Mouse (Mus musculus) heart, embryonic 11.5 days (tissue): ENCODE results near the gene Eipr1. TPM values are rescaled to one million over a fixed set of nuclear protein-coding genes. Genes with fewer than 3 reads are reported as not detected.

ENCODE experiments used
- ATAC-seq: fragments of 200-750 bp; cut with Nextera tagmentation; replicated peaks from 2 replicates; pipeline ENCODE4 v1.8.0; 2017; ENCODE audit warnings: moderate library complexity; ENCODE audit not compliant: insufficient number of reproducible peaks, low FRiP score, low TSS enrichment
- H3K27ac ChIP-seq: fragments of 300-500 bp; sonication (generic); 2 replicates; pipeline ENCODE4 v1.5.1; 2014; ENCODE audit warnings: mild to moderate bottlenecking, low read depth, low read length
- H3K27me3 ChIP-seq: fragments of 300-500 bp; sonication (generic); 2 replicates; pipeline ENCODE4 v1.6.1; 2014; ENCODE audit warnings: mild to moderate bottlenecking, low read length, mixed read lengths; ENCODE audit not compliant: control insufficient read depth, insufficient read depth
- H3K36me3 ChIP-seq: fragments of 300-500 bp; sonication (generic); 2 replicates; pipeline ENCODE4 v1.6.1; 2014; ENCODE audit warnings: mild to moderate bottlenecking, low read length, moderate library complexity, mixed read lengths; ENCODE audit not compliant: control insufficient read depth, insufficient read depth
- H3K4me1 ChIP-seq: fragments of 300-500 bp; sonication (generic); 2 replicates; pipeline ENCODE4 v1.6.1; 2014; ENCODE audit warnings: low read length; ENCODE audit not compliant: control insufficient read depth, insufficient read depth
- H3K4me2 ChIP-seq: fragments of 300-500 bp; sonication (generic); 2 replicates; pipeline ENCODE4 v1.6.1; 2014; ENCODE audit warnings: mild to moderate bottlenecking, moderate library complexity
- H3K4me3 ChIP-seq: fragments of 300-500 bp; sonication (generic); 2 replicates; pipeline ENCODE4 v1.5.1; 2014; ENCODE audit warnings: low read depth, low read length
- H3K9ac ChIP-seq: fragments of 300-500 bp; sonication (generic); 2 replicates; pipeline ENCODE4 v1.6.1; 2014; ENCODE audit warnings: mild to moderate bottlenecking, low read depth, low read length, moderate library complexity
- H3K9me3 ChIP-seq: fragments of 300-500 bp; sonication (generic); replicated peaks from 2 replicates; pipeline ENCODE4 v1.6.1; 2016; ENCODE audit warnings: low read length; ENCODE audit not compliant: control insufficient read depth
- WGBS: fragments of 180-500 bp; shearing (Covaris S2); extraction: QIAGEN DNeasy Blood & Tissue Kit; methylation state at CpG from one replicate; pipeline ENCODE4 v1.1.7; 2014; ENCODE audit not compliant: insufficient replicate concordance; 5-methylcytosine and 5-hydroxymethylcytosine counted together
- polyA plus RNA-seq: library from polyadenylated mRNA; unstranded; fragments of >200 nt; fragmentation: Nextera tagmentation; extraction: Ambion mirVana; gene quantifications from 2 replicates; pipeline ENCODE4 v1.2.1, GENCODE M21; 2014

Eipr1 gene
- polyA plus RNA-seq, 1 experiment from 2014 or later = 26.0 TPM

- H3K4me2 ChIP-seq = peak overlapping the region; percentile 22
- no peak for ATAC-seq
- 14% methylated on average over 5 of the region's 5 CpGs for WGBS
Measured at GRCm38 (mm10) chr12:28817427-28817752, 65.8 kb downstream of the Eipr1 start.

GRCm38 (mm10) chr12:28817891-28818290 is 66.3 kb downstream of the Eipr1 start:
- Histone ChIP-seq H3K4me1 (peaks cover 19% of the 10 kb centered on the region), H3K27ac (no peak overlapping the region), H3K4me2 (no peak overlapping the region), H3K36me3 (no peaks in the 10 kb centered on the region), H3K9me3 (no peaks in the 10 kb centered on the region), H3K4me3 (no peak overlapping the region), H3K9ac (no peak overlapping the region), H3K27me3 (no peaks in the 10 kb centered on the region)
- WGBS = 29% methylated on average over 3 of the region's 3 CpGs
- ATAC-seq = no peak

More at GRCm38 (mm10) chr12:28817427-28817752, 65.8 kb downstream of the Eipr1 start:
- Histone ChIP-seq H3K9me3 (no peaks in the 10 kb centered on the region), H3K27ac (no peak overlapping the region), H3K27me3 (no peaks in the 10 kb centered on the region), H3K4me3 (no peak overlapping the region), H3K9ac (no peak overlapping the region), H3K36me3 (no peaks in the 10 kb centered on the region), H3K4me1 (peaks cover 19% of the 10 kb centered on the region)

- WGBS = 88% methylated on average over 7 of the region's 7 CpGs
Measured at GRCm38 (mm10) chr12:28823518-28823917, 71.9 kb downstream of the Eipr1 start.

GRCm38 (mm10) chr12:28829502-28829901 is 77.9 kb downstream of the Eipr1 start:
- WGBS = 72% methylated on average over 3 of the region's 3 CpGs
- H3K27ac ChIP-seq = no peak overlapping the region
- no peak overlapping the region for H3K4me2 ChIP-seq
- H3K27me3 ChIP-seq = no peaks in the 10 kb centered on the region
- no peaks in the 10 kb centered on the region for H3K4me1 ChIP-seq
- H3K9me3 ChIP-seq = no peaks in the 10 kb centered on the region
- H3K36me3 ChIP-seq = no peaks in the 10 kb centered on the region
- no peak for ATAC-seq
- H3K9ac ChIP-seq = no peak overlapping the region
- H3K4me3 ChIP-seq = no peak overlapping the region

More at GRCm38 (mm10) chr12:28823518-28823917, 71.9 kb downstream of the Eipr1 start:
- Histone ChIP-seq H3K4me1 (no peaks in the 10 kb centered on the region), H3K27ac (no peak overlapping the region), H3K9ac (no peak overlapping the region), H3K9me3 (no peaks in the 10 kb centered on the region), H3K4me3 (no peak overlapping the region), H3K27me3 (no peaks in the 10 kb centered on the region), H3K36me3 (no peaks in the 10 kb centered on the region), H3K4me2 (no peak overlapping the region)
- ATAC-seq = no peak

GRCm38 (mm10) chr12:28830471-28830870 is 78.9 kb downstream of the Eipr1 start:
- no peak overlapping the region for H3K27ac ChIP-seq
- H3K27me3 ChIP-seq = no peaks in the 10 kb centered on the region
- no peak overlapping the region for H3K4me2 ChIP-seq
- H3K4me3 ChIP-seq = no peak overlapping the region
- H3K9me3 ChIP-seq = no peaks in the 10 kb centered on the region
- ATAC-seq = no peak
- no peaks in the 10 kb centered on the region for H3K36me3 ChIP-seq
- H3K4me1 ChIP-seq = no peaks in the 10 kb centered on the region
- WGBS = 78% methylated on average over 3 of the region's 3 CpGs
- no peak overlapping the region for H3K9ac ChIP-seq

- Histone ChIP-seq H3K4me1 (no peaks in the 10 kb centered on the region), H3K9me3 (no peaks in the 10 kb centered on the region), H3K27ac (no peak overlapping the region), H3K9ac (no peak overlapping the region), H3K4me2 (no peak overlapping the region), H3K4me3 (no peak overlapping the region), H3K36me3 (no peaks in the 10 kb centered on the region), H3K27me3 (no peaks in the 10 kb centered on the region)
- no peak for ATAC-seq
- 31% methylated on average over 7 of the region's 7 CpGs for WGBS
Measured at GRCm38 (mm10) chr12:28831066-28831733, 79.6 kb downstream of the Eipr1 start.

GRCm38 (mm10) chr12:28834266-28834665 is 82.7 kb downstream of the Eipr1 start:
- no peak overlapping the region for H3K9ac ChIP-seq
- H3K4me3 ChIP-seq = no peak overlapping the region
- H3K27ac ChIP-seq = no peak overlapping the region
- no peaks in the 10 kb centered on the region for H3K27me3 ChIP-seq
- H3K4me1 ChIP-seq = peaks cover 5% of the 10 kb centered on the region; the same call in 1 of the 2 replicates
- WGBS = 73% methylated on average over 6 of the region's 6 CpGs
- no peak overlapping the region for H3K4me2 ChIP-seq
- no peak for ATAC-seq
- no peaks in the 10 kb centered on the region for H3K36me3 ChIP-seq
- no peaks in the 10 kb centered on the region for H3K9me3 ChIP-seq

GRCm38 (mm10) chr12:28835683-28836082 is 84.1 kb downstream of the Eipr1 start:
- no peak overlapping the region for H3K4me3 ChIP-seq
- no peak overlapping the region for H3K27ac ChIP-seq
- no peak overlapping the region for H3K4me2 ChIP-seq
- no peak for ATAC-seq
- H3K36me3 ChIP-seq = no peaks in the 10 kb centered on the region
- no peak overlapping the region for H3K9ac ChIP-seq
- H3K27me3 ChIP-seq = no peaks in the 10 kb centered on the region
- peaks cover 5% of the 10 kb centered on the region; the same call in 1 of the 2 replicates for H3K4me1 ChIP-seq
- no peaks in the 10 kb centered on the region for H3K9me3 ChIP-seq
- WGBS = 93% methylated on average over 3 of the region's 3 CpGs

GRCm38 (mm10) chr12:28838268-28838667 is 86.7 kb downstream of the Eipr1 start:
- Histone ChIP-seq H3K36me3 (no peaks in the 10 kb centered on the region), H3K9ac (no peak overlapping the region), H3K4me1 (peaks cover 5% of the 10 kb centered on the region; the same call in 1 of the 2 replicates), H3K27me3 (no peaks in the 10 kb centered on the region), H3K4me3 (no peak overlapping the region), H3K27ac (no peak overlapping the region), H3K9me3 (no peaks in the 10 kb centered on the region), H3K4me2 (no peak overlapping the region)
- no peak for ATAC-seq
- WGBS = 87% methylated on average over 4 of the region's 4 CpGs
